Mouse (Mus musculus) ES-E14 (cell line): Measurements from ENCODE around the gene Prg4.

ENCODE experiments used
- HCFC1 ChIP-seq: IDR thresholded peaks from 2 replicates; pipeline ENCODE4 v1.6.1; 2012; ENCODE audit warnings: low read length, inconsistent platforms, borderline replicate concordance; ENCODE audit not compliant: insufficient read depth
- MAFK ChIP-seq: IDR thresholded peaks from 2 replicates; pipeline ENCODE4 v1.6.1; 2014; ENCODE audit warnings: mild to moderate bottlenecking, low read depth, low read length, inconsistent platforms; ENCODE audit not compliant: insufficient read depth
- ZNF384 ChIP-seq: IDR thresholded peaks from 2 replicates; pipeline ENCODE4 v1.6.1; 2012; ENCODE audit warnings: low read depth, low read length, inconsistent platforms

- TF ChIP-seq HCFC1 (no peak), ZNF384 (no peak), MAFK (peak; percentile 80)
Observed at GRCm38 (mm10) chr1:150497690-150498089, 31.7 kb upstream of the Prg4 start.
